Mouse (Mus musculus) embryonic facial prominence, embryonic 11.5 days (tissue): ENCODE results near the gene Tmem238l. TPM values are rescaled to one million over a fixed set of nuclear protein-coding genes. Genes with fewer than 3 reads are reported as not detected.

ENCODE experiments used
- ATAC-seq: fragments of 200-750 bp; cut with Nextera tagmentation; replicated peaks from 2 replicates; pipeline ENCODE4 v1.8.0; 2017; ENCODE audit warnings: low read depth; ENCODE audit not compliant: insufficient number of reproducible peaks, low FRiP score, low TSS enrichment
- DNase-seq: peaks from one replicate; pipeline ENCODE4 v3.0.0-alpha.2; 2015; ENCODE audit warnings: low spot score
- H3K27ac ChIP-seq: fragments of 300-500 bp; sonication (generic); replicated peaks from 2 replicates; pipeline ENCODE4 v1.5.1; 2014; ENCODE audit warnings: mild to moderate bottlenecking, low read depth, low read length, control low read depth
- H3K27me3 ChIP-seq: fragments of 300-500 bp; sonication (generic); 2 replicates; pipeline ENCODE4 v1.6.1; 2014; ENCODE audit warnings: mild to moderate bottlenecking, low read length, moderate library complexity, mixed read lengths; ENCODE audit not compliant: control insufficient read depth, insufficient read depth
- H3K36me3 ChIP-seq: fragments of 300-500 bp; sonication (generic); replicated peaks from 2 replicates; pipeline ENCODE4 v1.6.1; 2014; ENCODE audit warnings: low read depth, mild to moderate bottlenecking, low read length, moderate library complexity, mixed read lengths; ENCODE audit not compliant: control insufficient read depth, insufficient read depth
- H3K4me1 ChIP-seq: fragments of 300-500 bp; sonication (generic); 2 replicates; pipeline ENCODE4 v1.6.1; 2014; ENCODE audit warnings: low read length, mixed read lengths; ENCODE audit not compliant: control insufficient read depth, insufficient read depth
- H3K4me2 ChIP-seq: fragments of 300-500 bp; sonication (generic); 2 replicates; pipeline ENCODE4 v1.6.1; 2014; ENCODE audit warnings: low read depth, mild to moderate bottlenecking, control low read depth, low read length, moderate library complexity
- H3K4me3 ChIP-seq: fragments of 300-500 bp; sonication (generic); 2 replicates; pipeline ENCODE4 v1.5.1; 2014; ENCODE audit warnings: low read depth, low read length, control low read depth
- H3K9ac ChIP-seq: fragments of 300-500 bp; sonication (generic); replicated peaks from 2 replicates; pipeline ENCODE4 v1.6.1; 2014; ENCODE audit warnings: mild to moderate bottlenecking, control low read depth, low read length
- H3K9me3 ChIP-seq: fragments of 300-500 bp; sonication (generic); replicated peaks from 2 replicates; pipeline ENCODE4 v1.6.1; 2016; ENCODE audit warnings: mild to moderate bottlenecking, low read length, inconsistent platforms, mixed read lengths; ENCODE audit not compliant: control insufficient read depth
- WGBS: fragments of 180-500 bp; shearing (Covaris S2); extraction: QIAGEN DNeasy Blood & Tissue Kit; methylation state at CpG from one replicate; pipeline ENCODE4 v1.1.7; 2014; 5-methylcytosine and 5-hydroxymethylcytosine counted together
- polyA plus RNA-seq: library from polyadenylated mRNA; unstranded; fragments of >200 nt; fragmentation: Nextera tagmentation; extraction: Ambion mirVana; gene quantifications from 2 replicates; pipeline ENCODE4 v1.2.1, GENCODE M21; 2014

The Tmem238l gene
- polyA plus RNA-seq, 1 experiment from 2014 or later = not detected

- Histone ChIP-seq H3K36me3 (no peaks in the 10 kb centered on the region), H3K9ac (no peak overlapping the region), H3K4me3 (no peak overlapping the region), H3K9me3 (no peaks in the 10 kb centered on the region), H3K4me2 (no peak overlapping the region), H3K4me1 (no peaks in the 10 kb centered on the region; the same call in none of the 2 replicates), H3K27ac (0 out of 2 replicates have a peak overlapping the region, but pooled peaks have one; percentile 30), H3K27me3 (no peaks in the 10 kb centered on the region)
- DNase-seq (peak; percentile 54), ATAC-seq (no peak)
- 43% methylated on average over 6 of the region's 6 CpGs for WGBS
These were observed 26.4 kb downstream of the Tmem238l start for GRCm38 (mm10) chr11:66982794-66983193.

DNA sequence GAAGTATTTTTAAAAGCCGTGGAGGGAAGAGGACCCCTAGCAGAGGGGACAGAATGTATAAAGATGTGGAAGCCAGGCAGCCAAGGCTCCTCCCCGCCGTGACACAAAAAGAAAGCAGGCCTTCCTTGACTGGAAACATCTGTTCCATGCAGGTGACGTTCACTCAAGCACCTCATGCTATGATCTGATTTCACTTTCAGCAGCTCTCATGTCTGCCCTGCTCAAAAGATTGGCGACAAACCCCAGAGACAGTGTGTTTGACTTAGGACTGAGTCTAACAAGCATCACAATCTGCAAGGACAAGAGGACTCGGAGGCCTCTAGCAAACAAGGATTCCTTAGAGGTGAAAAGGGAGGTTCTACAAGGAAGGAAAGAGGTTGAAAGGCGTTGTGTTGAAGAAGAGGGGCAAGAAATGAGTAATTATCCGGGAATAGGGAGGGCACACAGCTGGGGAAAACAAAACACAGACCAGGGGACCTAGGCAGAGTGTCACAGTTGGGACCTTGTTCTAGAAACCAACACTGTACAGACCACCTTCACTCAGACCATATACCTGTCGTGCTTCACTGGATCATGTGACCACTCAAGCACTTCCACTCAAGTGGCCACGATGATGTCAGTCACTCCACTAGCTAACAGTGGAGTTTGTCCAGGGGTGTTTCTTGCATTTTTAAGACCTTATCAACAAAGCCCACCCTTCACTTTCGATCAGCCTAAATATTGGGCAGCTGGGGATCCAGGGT, 27.2 kb downstream of the Tmem238l start:
- peak; percentile 64 for DNase-seq
- ATAC-seq = peak; percentile 51
- no peaks in the 10 kb centered on the region for H3K27me3 ChIP-seq
- H3K4me3 ChIP-seq = no peak overlapping the region
- H3K27ac ChIP-seq = peak overlapping the region; percentile 56
- H3K9me3 ChIP-seq = no peaks in the 10 kb centered on the region
- H3K4me1 ChIP-seq = no peaks in the 10 kb centered on the region; the same call in none of the 2 replicates
- no peak overlapping the region for H3K4me2 ChIP-seq
- WGBS = 43% methylated on average over 11 of the region's 11 CpGs
- no peak overlapping the region for H3K9ac ChIP-seq
- H3K36me3 ChIP-seq = no peaks in the 10 kb centered on the region

DNA sequence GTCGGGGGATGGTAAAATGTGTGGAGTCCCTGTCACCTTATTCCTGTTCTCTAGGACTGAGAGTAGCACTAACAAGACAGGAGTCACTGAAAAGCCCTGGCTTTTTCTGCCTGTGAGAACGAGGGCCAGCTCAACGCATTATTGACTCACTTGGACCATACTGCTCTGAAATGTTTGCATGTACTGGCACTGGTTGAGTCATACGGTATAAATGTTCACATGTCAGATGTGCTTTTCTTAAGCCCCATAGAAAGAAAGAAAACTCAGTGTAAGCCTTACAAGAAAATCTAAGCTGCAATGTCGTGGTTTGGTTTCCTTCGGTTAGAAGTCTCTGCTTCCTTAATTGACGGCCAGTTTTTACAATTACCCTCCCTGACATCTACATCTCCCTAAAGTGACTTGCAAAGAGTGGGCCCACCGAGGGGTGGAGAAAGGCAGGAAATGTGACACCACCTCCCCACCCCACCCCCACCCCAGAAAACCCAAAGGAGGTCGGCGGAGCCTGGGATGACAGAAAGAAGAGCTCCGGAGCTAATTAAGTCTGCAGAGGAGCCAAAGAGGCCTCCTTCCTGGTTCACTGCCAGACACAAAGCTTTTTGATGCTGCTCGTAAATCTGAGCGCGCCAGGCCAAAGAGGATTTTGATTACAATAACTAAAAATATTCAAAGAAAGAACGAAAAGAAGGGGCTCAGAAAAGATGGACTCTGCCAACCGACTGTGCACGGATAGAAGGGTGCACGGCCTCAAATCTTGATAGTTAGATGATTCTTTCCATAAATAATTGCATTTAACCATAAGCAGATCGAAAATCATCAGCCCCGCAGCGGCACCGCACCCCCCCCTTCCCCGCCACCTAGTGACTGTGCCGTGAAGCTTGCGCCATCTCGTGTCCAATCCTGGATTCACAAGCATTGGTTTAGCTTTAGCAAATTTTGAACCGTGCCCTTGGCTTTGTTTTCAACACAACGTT, 28.0 kb downstream of the Tmem238l start:
- ATAC-seq (peak; percentile 24; the same call in 1 of the 2 replicates), DNase-seq (peak; percentile 89)
- no peaks in the 10 kb centered on the region for H3K27me3 ChIP-seq
- no peaks in the 10 kb centered on the region for H3K36me3 ChIP-seq
- H3K4me3 ChIP-seq = peak overlapping the region; percentile 17
- H3K4me1 ChIP-seq = no peaks in the 10 kb centered on the region; the same call in none of the 2 replicates
- H3K27ac ChIP-seq = peak overlapping the region; percentile 56
- WGBS = 4% methylated on average over 28 of the region's 28 CpGs
- H3K4me2 ChIP-seq = peak overlapping the region; percentile 32
- H3K9ac ChIP-seq = peak overlapping the region; percentile 22
- H3K9me3 ChIP-seq = no peaks in the 10 kb centered on the region

DNA sequence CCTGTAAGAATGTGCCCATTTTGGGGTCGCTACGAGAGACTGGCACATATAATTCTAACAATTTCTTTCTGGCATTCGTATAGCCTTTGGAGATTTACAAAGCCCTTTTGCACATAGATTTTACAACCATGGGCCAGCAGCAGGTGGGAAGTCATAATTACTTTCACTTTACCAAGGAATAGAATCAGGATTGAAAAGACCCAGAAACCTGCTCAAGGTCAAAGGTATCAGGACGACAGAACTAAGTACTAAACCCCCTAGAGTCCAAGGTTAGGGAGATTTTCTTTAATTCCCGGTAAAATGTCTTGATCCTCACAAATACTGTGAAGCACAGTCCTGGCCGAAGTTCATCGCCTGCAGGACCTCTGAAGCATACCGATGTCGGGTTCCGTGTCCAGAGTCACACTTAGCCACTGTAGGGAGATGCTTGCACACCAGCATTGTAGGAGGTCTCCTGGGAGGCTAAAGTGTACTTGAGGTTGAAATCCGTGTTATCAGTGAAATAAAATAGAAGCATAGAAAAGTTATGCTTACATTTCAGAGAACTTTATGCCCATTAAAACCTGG, 28.8 kb downstream of the Tmem238l start:
- no peaks in the 10 kb centered on the region for H3K9me3 ChIP-seq
- no peak overlapping the region for H3K27ac ChIP-seq
- no peaks in the 10 kb centered on the region; the same call in none of the 2 replicates for H3K4me1 ChIP-seq
- H3K36me3 ChIP-seq = no peaks in the 10 kb centered on the region
- peak overlapping the region; percentile 32 for H3K4me2 ChIP-seq
- peak overlapping the region; percentile 22 for H3K9ac ChIP-seq
- H3K27me3 ChIP-seq = no peaks in the 10 kb centered on the region
- DNase-seq (no peak), ATAC-seq (no peak)
- peak overlapping the region; percentile 17; the same call in 1 of the 2 replicates for H3K4me3 ChIP-seq
- WGBS = 38% methylated on average over 11 of the region's 11 CpGs

- WGBS = 68% methylated on average over 2 of the region's 2 CpGs
These were observed 35.7 kb downstream of the Tmem238l start for GRCm38 (mm10) chr11:66992150-66992549.

GRCm38 (mm10) chr11:66993674-66994073, 37.2 kb downstream of the Tmem238l start:
- 32% methylated on average over 1 of the region's 1 CpGs for WGBS
- no peaks in the 10 kb centered on the region for H3K36me3 ChIP-seq
- H3K4me1 ChIP-seq = no peaks in the 10 kb centered on the region
- H3K27me3 ChIP-seq = no peaks in the 10 kb centered on the region
- no peaks in the 10 kb centered on the region for H3K9me3 ChIP-seq
- no peak overlapping the region for H3K4me2 ChIP-seq
- no peak overlapping the region for H3K4me3 ChIP-seq
- DNase-seq = no peak
- no peak overlapping the region for H3K9ac ChIP-seq
- no peak for ATAC-seq
- H3K27ac ChIP-seq = no peak overlapping the region

More at GRCm38 (mm10) chr11:66992150-66992549, 35.7 kb downstream of the Tmem238l start:
- Histone ChIP-seq H3K27ac (no peak overlapping the region), H3K4me1 (no peaks in the 10 kb centered on the region), H3K4me3 (no peak overlapping the region), H3K9me3 (no peaks in the 10 kb centered on the region), H3K9ac (no peak overlapping the region), H3K4me2 (no peak overlapping the region), H3K36me3 (no peaks in the 10 kb centered on the region), H3K27me3 (no peaks in the 10 kb centered on the region)
- ATAC-seq (no peak), DNase-seq (no peak)

- DNase-seq = no peak
- Histone ChIP-seq H3K4me3 (no peak overlapping the region), H3K27me3 (no peaks in the 10 kb centered on the region), H3K27ac (no peak overlapping the region), H3K9ac (no peak overlapping the region), H3K4me1 (no peaks in the 10 kb centered on the region), H3K36me3 (no peaks in the 10 kb centered on the region), H3K9me3 (no peaks in the 10 kb centered on the region), H3K4me2 (no peak overlapping the region)
- no peak for ATAC-seq
- WGBS = 80% methylated on average over 4 of the region's 4 CpGs
These were observed 40.0 kb downstream of the Tmem238l start for GRCm38 (mm10) chr11:66996446-66996845.
